In the genomic region with DNA sequence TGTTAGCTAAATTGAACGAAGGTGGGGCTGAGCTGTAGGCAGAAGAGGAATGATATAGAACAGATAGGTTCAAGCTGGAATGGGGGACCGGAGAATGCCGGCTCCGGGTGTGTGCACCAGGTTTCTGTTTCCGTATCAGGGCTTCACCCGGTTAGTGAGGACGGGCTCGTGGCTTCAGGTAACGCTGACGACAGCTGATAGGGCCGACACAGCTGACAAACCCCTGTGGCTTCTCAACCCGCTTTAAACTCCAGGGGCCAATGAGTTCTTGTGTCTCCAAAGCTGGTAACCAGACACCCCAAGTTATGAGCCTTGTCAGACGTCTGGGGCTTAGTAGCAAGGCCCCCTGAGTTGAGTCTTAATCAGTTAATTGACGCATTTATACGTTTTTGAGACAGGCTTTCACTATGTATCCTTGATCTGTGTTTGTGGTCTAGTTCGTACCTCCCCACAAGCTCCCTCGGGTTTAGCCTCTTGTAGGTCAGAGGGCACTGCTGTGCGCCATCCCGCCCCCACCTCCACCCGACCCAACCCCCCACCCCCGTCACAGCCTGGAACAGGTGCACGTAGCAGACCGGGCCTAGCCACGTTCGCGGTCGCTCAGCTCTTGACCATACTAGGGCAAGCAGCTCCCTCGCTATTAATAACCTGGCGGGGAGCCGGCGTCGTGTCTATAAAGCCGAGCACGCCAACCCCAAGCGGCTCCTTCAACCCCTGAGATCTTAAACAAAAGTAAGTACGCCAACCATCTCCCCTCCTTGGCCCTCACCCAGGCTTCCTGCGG, we compare ENCODE assay signal across 9 mouse cellular contexts. TPM values are rescaled to one million over a fixed set of nuclear protein-coding genes. Genes with fewer than 3 reads are reported as not detected.
DNase-seq lines count a peak whose midpoint lies in the region; ATAC-seq and TF ChIP-seq lines count a peak whose summit lies in the region.
"Had no signal": no experiment of that assay in that cellular context is flagged by ENCODE, and none has a peak within 500 bp of the region (broad histone marks: within the 10 kb centered on the region; RNA-seq: fewer than 3 reads in every experiment).

No protein-coding gene starts in this region.

- H3K4me1 ChIP-seq in CH12.LX (ENCODE audit: control insufficient read depth in 1 of 2, insufficient read depth in 2 of 2), result peaks cover 31 to 62% of the 10 kb centered on the region in 2 experiments
- H3K4me1 ChIP-seq in embryonic facial prominence, embryonic 15.5 days, result peaks cover 35% of the 10 kb centered on the region
- H3K4me1 ChIP-seq in midbrain, postnatal 0 days (ENCODE audit: insufficient read depth, low read length), result peaks cover 4% of the 10 kb centered on the region

- TF ChIP-seq EP300 in CH12.LX (IDR thresholded peaks at IDR 0.05; ENCODE audit: low read length), result peak; percentile 64

- no peak for TF ChIP-seq CTCF in CH12.LX (conservative IDR thresholded peaks at IDR 0.05 in 1 of 2, IDR thresholded peaks at IDR 0.05 in 1 of 2; ENCODE audit: low read depth in 2 of 2, low read length in 2 of 2)
- TF ChIP-seq CTCF in midbrain, postnatal 0 days (IDR thresholded peaks at IDR 0.05), result no peak

- TF ChIP-seq POLR2A in CH12.LX (IDR thresholded peaks at IDR 0.05; ENCODE audit: low read depth, low read length), result peak; percentile 69

- H3K27me3 ChIP-seq in CH12.LX (replicated peaks), result peaks cover 5% of the 10 kb centered on the region
- peaks cover 45% of the 10 kb centered on the region for H3K27me3 ChIP-seq in embryonic facial prominence, embryonic 15.5 days
- peaks cover 17% of the 10 kb centered on the region for H3K27me3 ChIP-seq in midbrain, postnatal 0 days (ENCODE audit: insufficient read depth, low read length)

- TF ChIP-seq RAD21 in CH12.LX (IDR thresholded peaks at IDR 0.05; ENCODE audit: low read depth, low read length), result no peak

- H3K4me2 ChIP-seq in CH12.LX (ENCODE audit: insufficient read depth, low read depth, poor library complexity, severe bottlenecking), result peak overlapping the region; percentile 87
- no peak overlapping the region for H3K4me2 ChIP-seq in embryonic facial prominence, embryonic 15.5 days (replicated peaks)
- H3K4me2 ChIP-seq in midbrain, postnatal 0 days (ENCODE audit: low read depth, low read length, poor library complexity, severe bottlenecking), result 0 out of 2 replicates have a peak overlapping the region, but pooled peaks have one; percentile 18

- H3K4me3 ChIP-seq in CH12.LX (replicated peaks in 1 of 3; ENCODE audit: low read depth in 2 of 3, low read length in 2 of 3, poor library complexity in 1 of 3), result peak overlapping the region; percentile 28 to 38 (median 33)
- peak overlapping the region; percentile 11; the same call in 1 of the 2 replicates for H3K4me3 ChIP-seq in embryonic facial prominence, embryonic 15.5 days (replicated peaks)
- H3K4me3 ChIP-seq in midbrain, postnatal 0 days (ENCODE audit: low read depth, low read length), result no peak overlapping the region

- 0 out of 2 replicates have a peak, but pooled peaks have one; percentile 8 for ATAC-seq in embryonic facial prominence, embryonic 15.5 days (ENCODE audit: insufficient number of reproducible peaks, low FRiP score, low TSS enrichment, low read depth)
- ATAC-seq in inflammation-experienced regulatory T-cells, adult 6 months, result peak; percentile 42
- no peak for ATAC-seq in midbrain, postnatal 0 days (ENCODE audit: low FRiP score)

- in situ Hi-C loops in CH12.LX (cut with MboI; ENCODE audit: low pct_ligation_motif_present, low pct_unique_long_range_greater_than_20kb, low sequenced_read_pairs), result loop anchor here (10.0 kb wide), 1 partner anchor 161 kb away; the partner anchor contains the start of genes Hmg20b and Mfsd12

- no peaks in the 10 kb centered on the region for H3K79me2 ChIP-seq in CH12.LX (replicated peaks; ENCODE audit: control insufficient read depth, extremely low read depth, insufficient read depth, poor library complexity, severe bottlenecking)

- 11% methylated on average over 37 of the region's 37 CpGs for WGBS in embryonic facial prominence, embryonic 15.5 days
- 15% methylated on average over 37 of the region's 37 CpGs for WGBS in midbrain, postnatal 0 days

- no peaks in the 10 kb centered on the region for H3K9me3 ChIP-seq in CH12.LX (replicated peaks; ENCODE audit: low read length)
- H3K9me3 ChIP-seq in embryonic facial prominence, embryonic 15.5 days (replicated peaks), result no peaks in the 10 kb centered on the region
- no peaks in the 10 kb centered on the region for H3K9me3 ChIP-seq in midbrain, postnatal 0 days (ENCODE audit: low read length)

- dilution Hi-C loops in CH12.LX (cut with MboI; ENCODE audit: extremely low pct_ligation_motif_present, extremely low pct_unique_long_range_greater_than_20kb, low sequenced_read_pairs), result no loop called here

- peak; percentile 22 for DNase-seq in kidney, adult 9 months
- DNase-seq in kidney, adult 11 months, result no peak
- DNase-seq in CH12.LX (ENCODE audit: extremely low read depth), result peak; percentile 82
- no peak for DNase-seq in midbrain, postnatal 0 days (ENCODE audit: low spot score)
- no peak for DNase-seq in embryo, embryonic 9.5 days (ENCODE audit: extremely low spot score)
- no peak for DNase-seq in urinary bladder, adult 18-20 months (ENCODE audit: low spot score in 2 of 2)

- H3K9ac ChIP-seq in CH12.LX (ENCODE audit: insufficient read depth, low read depth), result peak overlapping the region; percentile 48
- no peak overlapping the region for H3K9ac ChIP-seq in embryonic facial prominence, embryonic 15.5 days
- H3K9ac ChIP-seq in midbrain, postnatal 0 days (replicated peaks; ENCODE audit: low read length, poor library complexity, severe bottlenecking), result no peak overlapping the region; the same call in 1 of the 2 replicates

- peak overlapping the region; percentile 67 for H3K27ac ChIP-seq in CH12.LX (ENCODE audit: insufficient read depth, low read depth)
- 0 out of 2 replicates have a peak overlapping the region, but pooled peaks have one; percentile 28 for H3K27ac ChIP-seq in embryonic facial prominence, embryonic 15.5 days (replicated peaks)
- no peak overlapping the region for H3K27ac ChIP-seq in midbrain, postnatal 0 days (ENCODE audit: low read depth, low read length)

- H3K36me3 ChIP-seq in CH12.LX (replicated peaks in 1 of 2; ENCODE audit: control insufficient read depth in 1 of 2, insufficient read depth in 1 of 2, low read length in 1 of 2), result peaks cover 15 to 23% of the 10 kb centered on the region in 2 experiments
- H3K36me3 ChIP-seq in embryonic facial prominence, embryonic 15.5 days, result peaks cover 16% of the 10 kb centered on the region
- H3K36me3 ChIP-seq in midbrain, postnatal 0 days (ENCODE audit: insufficient read depth, low read length), result peaks cover 11% of the 10 kb centered on the region

TF ChIP-seq in CH12.LX, 34 proteins besides CTCF, POLR2A, EP300 and RAD21 (continues in another document):
- TF ChIP-seq KAT2A (IDR thresholded peaks at IDR 0.05; ENCODE audit: insufficient replicate concordance, low read length) (0 out of 2 replicates have a peak, but pooled peaks have one; percentile 36), NRF1 (IDR thresholded peaks at IDR 0.05; ENCODE audit: low read depth, low read length) (0 out of 2 replicates have a peak, but pooled peaks have one; percentile 30), ELF1 (IDR thresholded peaks at IDR 0.05; ENCODE audit: low read depth, low read length) (peak; percentile 66)

RNA-seq across cellular contexts. Expression of gene Nmrk2, which starts 7.7 kb away (rescaled TPM):
- total RNA-seq in CH12.LX (2012; rRNA removed) (0.08 TPM in 1 of 2 replicates, not detected in the other), CH12.LX (2014; rRNA removed) (not detected in 2 replicates)
- not detected in 2 replicates for polyA plus RNA-seq in CH12.LX (2012; ENCODE audit: insufficient read length, low read depth)
- 0.36 and 0.54 TPM in 2 replicates for polyA plus RNA-seq in embryonic facial prominence, embryonic 15.5 days (2015; fragmentation: Nextera tagmentation; extraction: Ambion mirVana)
- polyA plus RNA-seq in inflammation-experienced regulatory T-cells, adult 6 months (2017; shearing (Covaris generic)), result under 1 TPM in 2 of 3 experiments, not detected in 1; 0.17 to 0.28 TPM
- not detected in 2 replicates for total RNA-seq in midbrain, postnatal 0 days (2014; rRNA removed)
- 0.14 TPM in 1 of 2 replicates, not detected in the other for polyA plus RNA-seq in midbrain, postnatal 0 days (2015; fragmentation: Nextera tagmentation; extraction: Ambion mirVana)
- total RNA-seq: hematopoietic stem cell, adult 5-6 weeks had no signal

RNA-seq across cellular contexts. Expression of gene 4930442H23Rik, which starts 10.5 kb away (rescaled TPM):
- total RNA-seq in CH12.LX (2012; rRNA removed), result 0.29 TPM in 1 of 2 replicates, not detected in the other
- not detected in 2 replicates for total RNA-seq in CH12.LX (2014; rRNA removed)
- polyA plus RNA-seq in CH12.LX (2012; ENCODE audit: insufficient read length, low read depth), result 0.27 and 0.35 TPM in 2 replicates
- 0.13 and 0.21 TPM in 2 replicates for polyA plus RNA-seq in embryonic facial prominence, embryonic 15.5 days (2015; fragmentation: Nextera tagmentation; extraction: Ambion mirVana)
- polyA plus RNA-seq in inflammation-experienced regulatory T-cells, adult 6 months (2017; shearing (Covaris generic)), result not detected
- not detected in 2 replicates for total RNA-seq in midbrain, postnatal 0 days (2014; rRNA removed)
- polyA plus RNA-seq in midbrain, postnatal 0 days (2015; fragmentation: Nextera tagmentation; extraction: Ambion mirVana), result not detected in 2 replicates
- total RNA-seq: hematopoietic stem cell, adult 5-6 weeks had no signal

RNA-seq across cellular contexts. Expression of gene Dapk3, which starts 11.4 kb away (rescaled TPM):
- total RNA-seq in CH12.LX (2012; rRNA removed), result 43.9 and 46.2 TPM in 2 replicates
- total RNA-seq in CH12.LX (2014; rRNA removed), result 25.4 and 27.5 TPM in 2 replicates
- 39.5 and 44.5 TPM in 2 replicates for polyA plus RNA-seq in CH12.LX (2012; ENCODE audit: insufficient read length, low read depth)
- 65.4 and 67.7 TPM in 2 replicates for polyA plus RNA-seq in embryonic facial prominence, embryonic 15.5 days (2015; fragmentation: Nextera tagmentation; extraction: Ambion mirVana)
- polyA plus RNA-seq in inflammation-experienced regulatory T-cells, adult 6 months (2017; shearing (Covaris generic)), result 1 to 10 TPM; 3.1 to 5.4 (median 3.6) TPM
- total RNA-seq in midbrain, postnatal 0 days (2014; rRNA removed), result 56.7 and 88.8 TPM in 2 replicates
- polyA plus RNA-seq in midbrain, postnatal 0 days (2015; fragmentation: Nextera tagmentation; extraction: Ambion mirVana), result 59.1 and 60.9 TPM in 2 replicates

RNA-seq across cellular contexts. Expression of gene Eef2, which starts 17.8 kb away (rescaled TPM):
- 3,382 and 4,660 TPM in 2 replicates for total RNA-seq in CH12.LX (2012; rRNA removed)
- total RNA-seq in CH12.LX (2014; rRNA removed), result 1,528 and 1,752 TPM in 2 replicates
- 2,532 and 2,649 TPM in 2 replicates for polyA plus RNA-seq in CH12.LX (2012; ENCODE audit: insufficient read length, low read depth)
- polyA plus RNA-seq in embryonic facial prominence, embryonic 15.5 days (2015; fragmentation: Nextera tagmentation; extraction: Ambion mirVana), result 654 and 688 TPM in 2 replicates
- 1,000 to 10,000 TPM in 1 of 3 experiments, 100 to 1,000 TPM in 2; 925 to 1,158 (median 972) TPM for polyA plus RNA-seq in inflammation-experienced regulatory T-cells, adult 6 months (2017; shearing (Covaris generic))
- total RNA-seq in midbrain, postnatal 0 days (2014; rRNA removed), result 2,062 and 2,304 TPM in 2 replicates
- polyA plus RNA-seq in midbrain, postnatal 0 days (2015; fragmentation: Nextera tagmentation; extraction: Ambion mirVana), result 440 and 459 TPM in 2 replicates

RNA-seq across cellular contexts. Expression of gene Pias4, which starts 26.5 kb away (rescaled TPM):
- 24.3 and 26.6 TPM in 2 replicates for total RNA-seq in CH12.LX (2012; rRNA removed)
- 13.6 and 15.3 TPM in 2 replicates for total RNA-seq in CH12.LX (2014; rRNA removed)
- polyA plus RNA-seq in CH12.LX (2012; ENCODE audit: insufficient read length, low read depth), result 26.5 and 33.5 TPM in 2 replicates
- polyA plus RNA-seq in embryonic facial prominence, embryonic 15.5 days (2015; fragmentation: Nextera tagmentation; extraction: Ambion mirVana), result 52.0 and 52.7 TPM in 2 replicates
- polyA plus RNA-seq in inflammation-experienced regulatory T-cells, adult 6 months (2017; shearing (Covaris generic)), result 10 to 100 TPM; 15.4 to 21.5 (median 17.1) TPM
- total RNA-seq in midbrain, postnatal 0 days (2014; rRNA removed), result 31.2 and 38.0 TPM in 2 replicates
- 30.1 and 31.3 TPM in 2 replicates for polyA plus RNA-seq in midbrain, postnatal 0 days (2015; fragmentation: Nextera tagmentation; extraction: Ambion mirVana)

Comparison
In these comparisons a context has a peak if more than half of its experiments do, and no peak if none do; other contexts are left out.
1. DNase-seq: peak in kidney, adult 9 months (single experiment) and CH12.LX (single experiment); none in kidney, adult 11 months (single experiment), midbrain, postnatal 0 days (single experiment), embryo, embryonic 9.5 days (single experiment) and urinary bladder, adult 18-20 months (0 of 2).